Mouse (Mus musculus): ENCODE measurements around the gene Ccdc96. TPM values are rescaled to one million over a fixed set of nuclear protein-coding genes. Genes with fewer than 3 reads are reported as not detected.

The Ccdc96 gene
- total RNA-seq, 4 experiments from 2014 or later, result 0.59 to 1.1 (median 0.99) TPM

- DNase-seq (ENCODE audit: low spot score in 2 of 2), result no peak
Measured at GRCm38 (mm10) chr5:36472876-36473655, 11.3 kb upstream of the Ccdc96 start.

- peak in 1 of 2 experiments; percentile 41 for DNase-seq (ENCODE audit: low spot score in 2 of 2)
Measured at GRCm38 (mm10) chr5:36474283-36474682, 10.1 kb upstream of the Ccdc96 start.

DNA sequence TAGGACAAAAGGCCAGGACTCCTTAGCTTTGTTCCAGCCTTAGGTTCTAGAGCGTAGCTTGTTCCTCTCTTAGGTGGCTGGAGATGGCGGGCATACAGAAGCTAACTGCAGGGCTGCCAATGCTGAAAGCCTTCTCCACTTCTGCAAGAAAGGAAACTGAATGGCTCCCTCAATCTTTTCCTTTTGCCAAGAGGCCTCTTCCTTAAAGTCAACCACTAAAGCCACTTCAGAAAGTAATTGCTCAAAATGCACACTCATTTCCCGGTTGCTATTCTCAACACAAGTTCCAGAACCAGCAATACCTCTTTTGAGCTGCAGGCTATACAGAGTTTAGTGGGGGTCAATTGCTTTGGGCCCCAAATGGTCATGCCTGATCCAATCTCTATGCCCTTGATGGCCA is 6.9 kb upstream of the Ccdc96 start:
- no peak for DNase-seq (ENCODE audit: low spot score in 2 of 2)

GRCm38 (mm10) chr5:36478540-36479420 is 5.6 kb upstream of the Ccdc96 start:
- no peak for DNase-seq (ENCODE audit: low spot score in 2 of 2)

- no peak for DNase-seq (ENCODE audit: low spot score in 2 of 2)
Measured at GRCm38 (mm10) chr5:36479735-36480134, 4.7 kb upstream of the Ccdc96 start.

DNA sequence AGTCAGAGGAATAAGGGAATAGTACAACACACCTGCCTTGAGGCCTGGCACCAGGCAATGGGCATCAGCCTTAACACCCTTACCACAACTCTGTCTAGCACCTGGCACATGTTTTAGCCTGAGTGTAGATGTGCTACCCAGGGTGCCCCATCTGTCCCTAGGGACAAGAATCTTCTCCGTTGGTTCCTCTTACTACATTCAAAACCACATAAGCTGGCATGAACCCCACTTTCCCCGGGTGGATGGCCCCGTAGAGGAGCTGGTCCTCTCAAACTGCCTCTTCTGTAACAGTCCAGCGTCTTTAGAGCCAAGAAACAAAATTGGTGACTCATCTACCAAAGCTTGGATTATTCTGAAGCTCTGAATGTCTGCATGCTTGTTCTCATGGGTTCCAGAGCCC is 4.0 kb upstream of the Ccdc96 start:
- DNase-seq (ENCODE audit: low spot score in 2 of 2), result no peak

DNA sequence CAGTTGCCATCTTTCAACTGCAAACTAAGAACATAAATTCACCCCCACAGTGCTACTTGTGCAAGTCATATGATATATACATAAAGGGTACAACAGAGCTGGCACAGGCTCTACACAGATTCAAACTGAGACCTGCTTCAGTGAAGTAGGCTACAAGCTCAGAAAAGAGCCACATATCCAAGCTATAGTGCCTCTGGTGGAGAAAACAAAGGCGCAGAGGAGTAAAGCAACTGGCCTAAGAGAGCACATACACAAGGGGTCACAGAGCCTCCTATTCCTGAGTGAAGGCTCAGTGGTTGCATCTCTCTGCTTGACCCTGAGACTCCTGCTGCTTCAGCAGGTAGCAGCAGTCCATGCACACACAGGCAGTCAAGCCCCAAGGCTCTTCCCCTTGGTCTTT is 3.3 kb upstream of the Ccdc96 start:
- DNase-seq (ENCODE audit: low spot score in 2 of 2), result no peak

- peak in 1 of 2 experiments; percentile 39 for DNase-seq (ENCODE audit: low spot score in 2 of 2)
Measured at GRCm38 (mm10) chr5:36483203-36484101, 936 bp upstream of the Ccdc96 start.

- DNase-seq (ENCODE audit: low spot score in 2 of 2), result no peak
Measured at GRCm38 (mm10) chr5:36485306-36485705, 918 bp downstream of the Ccdc96 start.

DNA sequence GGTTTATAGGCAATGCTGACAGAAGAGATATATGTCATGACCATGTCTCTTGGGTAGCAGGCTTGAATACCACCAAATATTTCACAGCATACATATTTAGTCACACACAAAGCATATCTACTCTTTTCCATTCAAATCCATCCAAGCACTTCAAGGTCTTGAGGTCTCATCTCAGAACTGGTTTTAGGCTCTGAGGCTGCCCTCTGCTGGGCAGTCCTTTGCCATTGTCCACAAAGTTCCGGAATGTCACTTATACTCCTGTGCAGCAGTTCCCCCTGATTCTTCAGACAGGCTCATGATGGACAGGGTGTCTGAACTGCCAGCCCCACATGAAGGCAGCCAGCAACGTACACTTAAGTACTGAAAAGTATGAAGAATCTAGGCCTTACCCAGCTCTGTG is 4.8 kb downstream of the Ccdc96 start:
- no peak for DNase-seq (ENCODE audit: low spot score in 2 of 2)

- peak in 1 of 2 experiments; percentile 38 for DNase-seq (ENCODE audit: low spot score in 2 of 2)
Measured at GRCm38 (mm10) chr5:36493919-36494318, 9.5 kb downstream of the Ccdc96 start.

DNA sequence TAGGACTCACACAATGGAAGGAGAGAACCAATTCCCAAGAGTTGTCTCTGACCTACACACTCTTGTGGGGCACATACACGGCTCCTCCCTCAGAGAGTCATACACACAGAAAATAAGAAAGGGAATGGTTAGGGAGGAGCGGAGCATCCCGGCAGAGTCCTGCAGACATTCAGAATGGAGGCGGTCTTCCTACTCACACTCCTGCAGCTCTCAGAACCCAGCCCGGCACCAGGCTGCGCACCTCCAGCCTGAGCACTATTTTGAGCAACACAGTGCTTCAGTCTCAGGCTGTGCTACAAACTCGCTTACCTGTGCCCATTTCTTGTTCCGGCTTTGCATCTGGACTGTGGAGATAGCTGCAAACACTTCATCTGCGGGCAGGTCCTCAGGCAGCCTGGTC is 10.3 kb downstream of the Ccdc96 start:
- DNase-seq (ENCODE audit: low spot score in 2 of 2), result no peak

DNA sequence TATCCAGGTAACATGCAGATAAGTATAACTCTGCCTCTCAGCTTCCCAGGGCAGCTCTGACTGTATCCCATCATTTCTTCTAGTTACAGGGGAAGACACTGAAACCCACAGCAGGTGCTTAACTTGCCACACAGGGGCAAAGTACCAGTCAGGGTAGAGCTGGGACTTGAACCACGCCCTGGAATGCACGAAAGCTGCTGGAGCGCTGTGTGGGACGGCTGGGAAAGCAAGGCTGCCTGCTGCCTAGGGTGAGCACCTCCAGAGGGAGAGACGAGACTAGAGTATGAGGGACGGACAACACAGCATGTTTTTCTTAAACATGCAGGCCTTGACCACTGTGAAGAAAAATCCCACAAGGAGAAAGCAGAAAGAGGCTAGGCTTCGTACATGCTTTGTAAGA is 20.8 kb downstream of the Ccdc96 start:
- no peak for DNase-seq (ENCODE audit: low spot score in 2 of 2)

- DNase-seq (ENCODE audit: low spot score in 2 of 2), result no peak
Measured at GRCm38 (mm10) chr5:36505643-36506042, 21.3 kb downstream of the Ccdc96 start.

DNA sequence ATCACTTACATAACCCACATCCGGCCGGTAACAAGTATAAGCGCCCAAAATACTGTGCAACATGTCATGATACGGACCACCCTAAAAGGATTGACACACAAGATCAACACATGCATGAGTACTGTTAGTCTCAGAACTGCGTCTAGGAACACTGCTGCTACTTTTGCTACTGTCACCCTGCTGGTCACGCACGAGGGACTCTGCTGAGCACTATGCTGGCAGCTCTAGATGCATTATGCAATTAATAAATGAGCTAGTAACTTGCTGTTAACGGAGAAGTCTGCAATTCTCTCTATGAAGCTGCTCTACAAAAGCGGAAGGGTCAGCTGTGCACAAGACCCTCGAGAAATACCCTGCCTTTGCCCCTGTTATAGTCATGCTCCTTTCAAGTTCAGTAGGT is 24.0 kb downstream of the Ccdc96 start:
- DNase-seq (ENCODE audit: low spot score in 2 of 2), result no peak

DNA sequence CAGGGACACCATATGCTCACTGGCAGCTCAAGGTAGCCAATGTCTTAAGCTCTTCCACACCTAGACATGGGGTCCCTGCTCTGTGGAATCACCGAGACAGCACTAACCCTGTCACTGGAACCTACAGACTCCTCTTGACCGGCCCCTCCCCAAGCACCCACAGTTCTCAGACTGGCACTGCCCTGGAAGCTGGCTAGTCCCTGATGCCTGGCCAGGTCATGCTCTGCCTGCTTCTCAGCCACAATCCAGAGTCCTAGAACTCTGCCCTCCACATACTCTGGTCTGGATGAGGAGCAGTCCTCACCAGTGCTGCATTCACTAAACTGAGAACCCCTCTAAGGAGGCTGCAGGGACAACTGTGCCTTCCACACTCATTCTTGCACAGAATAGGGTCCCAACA is 26.6 kb downstream of the Ccdc96 start:
- no peak for DNase-seq (ENCODE audit: low spot score in 2 of 2)

DNA sequence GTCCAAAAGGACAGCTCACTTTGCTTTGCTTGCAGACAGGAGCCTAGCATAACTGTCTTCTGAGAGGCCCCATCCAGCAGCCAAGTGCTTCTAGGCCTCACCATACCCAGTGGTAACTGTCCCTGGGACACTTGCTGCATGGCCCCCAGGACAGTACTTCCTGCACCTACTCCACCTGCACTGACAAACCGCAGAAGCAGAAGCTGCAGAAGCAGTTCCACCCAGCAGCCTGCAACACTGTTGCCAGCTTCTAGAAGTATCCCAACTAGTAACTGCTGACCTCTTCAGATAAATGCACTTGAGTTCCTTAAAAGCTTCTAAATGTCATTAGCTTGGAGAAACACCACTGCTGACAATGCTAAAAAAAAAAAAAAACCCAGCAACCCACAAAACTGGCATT is 30.7 kb downstream of the Ccdc96 start:
- DNase-seq (ENCODE audit: low spot score in 2 of 2), result no peak

DNA sequence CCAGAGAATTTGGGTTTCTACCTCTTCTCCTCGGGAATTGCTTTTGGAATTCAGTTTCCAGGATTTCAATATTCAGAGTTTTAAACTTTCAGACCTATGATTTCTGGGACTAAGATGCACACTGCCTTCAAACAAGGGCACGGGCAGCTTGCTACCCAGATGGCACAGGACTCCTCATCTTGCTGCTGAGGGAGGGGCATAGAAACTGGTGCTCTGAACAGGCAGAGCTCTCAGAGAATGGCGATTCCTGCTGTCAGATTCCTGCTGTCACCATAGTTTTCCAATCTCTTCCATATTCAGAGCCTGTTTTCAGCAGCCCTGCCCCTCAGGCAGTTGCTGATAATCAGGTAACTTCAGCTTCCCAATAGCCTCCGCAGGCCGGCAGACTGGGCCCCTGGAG is 31.2 kb downstream of the Ccdc96 start:
- no peak for DNase-seq (ENCODE audit: low spot score in 2 of 2)

GRCm38 (mm10) chr5:36517596-36517995 is 33.2 kb downstream of the Ccdc96 start:
- no peak for DNase-seq (ENCODE audit: low spot score in 2 of 2)

GRCm38 (mm10) chr5:36519751-36520150 is 35.4 kb downstream of the Ccdc96 start:
- DNase-seq (ENCODE audit: low spot score in 2 of 2), result no peak

DNA sequence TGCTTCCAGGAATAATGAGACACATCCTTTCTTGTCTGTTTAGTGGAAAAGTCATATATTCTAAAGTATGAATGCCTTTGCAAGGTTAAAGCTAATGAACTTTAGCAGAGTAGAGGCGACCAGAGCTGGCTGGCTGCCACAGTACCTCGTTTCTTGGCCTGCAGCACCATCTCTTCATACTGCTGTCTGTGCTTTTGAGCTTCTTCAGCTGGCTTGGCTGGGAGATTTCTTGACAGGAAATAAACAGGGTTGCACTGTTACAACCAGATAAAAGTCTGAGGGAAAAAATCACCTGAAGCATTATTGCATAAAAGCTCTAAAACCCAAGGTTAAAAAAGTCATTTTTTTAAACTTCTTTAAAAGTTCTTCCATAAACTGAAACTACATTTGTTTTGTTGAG is 38.4 kb downstream of the Ccdc96 start:
- DNase-seq (ENCODE audit: low spot score in 2 of 2), result no peak

Measured in left cerebral cortex, adult 8-10 months (tissue).